Mouse (Mus musculus) G1E (cell line): ENCODE measurements around the gene Armh3.

Source experiments
- CTCF ChIP-seq: IDR thresholded peaks from 2 replicates; pipeline ENCODE4 v1.5.1; 2012; ENCODE audit warnings: low read depth, low read length, inconsistent platforms, mixed read lengths
- GATA1 ChIP-seq: IDR thresholded peaks from 2 replicates; pipeline ENCODE4 v1.6.1; 2012; ENCODE audit warnings: borderline replicate concordance, low read length, inconsistent platforms, mixed read lengths

- TF ChIP-seq GATA1 (no peak), CTCF (no peak)
These were observed 54.5 kb downstream of the Armh3 start for GRCm38 (mm10) chr19:45943758-45944157.
